ENCODE assay signal across 8 mouse cellular contexts in the genomic region with DNA sequence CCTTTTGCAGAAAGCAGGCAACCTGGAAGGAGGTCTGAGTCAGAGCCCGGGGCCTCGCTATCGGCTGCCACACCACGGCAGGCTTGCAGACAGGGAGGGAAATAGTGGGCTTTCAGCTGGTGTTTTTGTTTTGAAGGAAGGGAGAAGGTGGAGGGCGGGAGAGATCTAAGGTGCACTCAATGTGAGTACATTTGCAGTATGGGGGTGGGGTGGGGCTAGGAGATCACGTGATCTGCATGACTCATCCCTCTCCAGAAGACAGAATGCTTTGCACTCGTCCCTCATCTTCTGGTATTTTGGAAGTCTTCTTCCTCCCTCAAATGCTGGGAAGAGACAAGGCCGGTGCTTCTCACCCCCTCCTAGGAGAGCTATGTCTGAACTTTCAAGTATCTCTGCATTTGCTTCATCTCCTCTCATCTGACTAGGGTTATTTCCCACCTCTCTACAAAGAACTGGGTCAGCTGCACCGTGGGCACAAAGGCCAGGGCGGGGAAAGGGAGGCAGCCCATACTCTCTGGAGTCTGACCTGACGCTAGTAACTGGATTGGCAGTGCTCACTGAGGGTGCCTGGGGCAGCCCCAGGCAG.
DNase-seq lines count a peak whose midpoint lies in the region; ATAC-seq lines count a peak whose summit lies in the region.

No protein-coding gene starts in this region.

- no peaks in the 10 kb centered on the region for H3K27me3 ChIP-seq in limb, embryonic 10.5 days (ENCODE audit: low read depth, poor library complexity, severe bottlenecking)
- no peaks in the 10 kb centered on the region for H3K27me3 ChIP-seq in midbrain, embryonic 14.5 days (ENCODE audit: control insufficient read depth, insufficient read depth, low read length)

- WGBS in limb, embryonic 10.5 days: 73% methylated on average over 11 of the region's 11 CpGs
- WGBS in midbrain, embryonic 14.5 days: 67% methylated on average over 11 of the region's 11 CpGs

- H3K27ac ChIP-seq in limb, embryonic 10.5 days: 0 out of 2 replicates have a peak overlapping the region, but pooled peaks have one; percentile 4
- no peak overlapping the region for H3K27ac ChIP-seq in midbrain, embryonic 14.5 days (replicated peaks; ENCODE audit: low read depth, low read length)

- H3K9me3 ChIP-seq in limb, embryonic 10.5 days (replicated peaks): no peaks in the 10 kb centered on the region
- H3K9me3 ChIP-seq in midbrain, embryonic 14.5 days (ENCODE audit: control insufficient read depth, low read length): no peaks in the 10 kb centered on the region

- H3K4me2 ChIP-seq in midbrain, embryonic 14.5 days (ENCODE audit: low read length): no peak overlapping the region

- no peak overlapping the region for H3K4me3 ChIP-seq in limb, embryonic 10.5 days
- H3K4me3 ChIP-seq in midbrain, embryonic 14.5 days (replicated peaks; ENCODE audit: low read depth, low read length): no peak overlapping the region

- H3K36me3 ChIP-seq in limb, embryonic 10.5 days: no peaks in the 10 kb centered on the region
- no peaks in the 10 kb centered on the region for H3K36me3 ChIP-seq in midbrain, embryonic 14.5 days (ENCODE audit: control insufficient read depth, insufficient read depth, low read length)

- H3K4me1 ChIP-seq in limb, embryonic 10.5 days: peaks cover 26% of the 10 kb centered on the region
- H3K4me1 ChIP-seq in midbrain, embryonic 14.5 days (ENCODE audit: control insufficient read depth, insufficient read depth, low read length): peaks cover 4% of the 10 kb centered on the region; the same call in 1 of the 2 replicates

- DNase-seq in cerebellum, adult 18-20 months: peak; percentile 33 to 56
- no peak for DNase-seq in cerebellum, postnatal 4 days (ENCODE audit: low spot score in 2 of 2)
- peak; percentile 57 for DNase-seq in 3134 (ENCODE audit: extremely low read depth, insufficient read length, low spot score)
- peak; percentile 68 for DNase-seq in adrenal gland, postnatal 10 days
- DNase-seq in limb, embryonic 10.5 days (ENCODE audit: low spot score): no peak
- peak; percentile 56 to 65 for DNase-seq in thymus, postnatal 36 days
- DNase-seq in midbrain, embryonic 14.5 days: no peak
- DNase-seq in kidney, postnatal 36 days: no peak

- ATAC-seq in midbrain, embryonic 14.5 days (ENCODE audit: low FRiP score, low TSS enrichment): no peak

- H3K9ac ChIP-seq in midbrain, embryonic 14.5 days (replicated peaks; ENCODE audit: low read length): no peak overlapping the region

Comparison
In these comparisons a context has a peak if more than half of its experiments do, and no peak if none do; other contexts are left out.
1. DNase-seq: peak in cerebellum, adult 18-20 months (2 of 2), 3134 (single experiment), adrenal gland, postnatal 10 days (single experiment) and thymus, postnatal 36 days (2 of 2); none in cerebellum, postnatal 4 days (0 of 2), limb, embryonic 10.5 days (single experiment), midbrain, embryonic 14.5 days (single experiment) and kidney, postnatal 36 days (0 of 2).